Mouse (Mus musculus): Measurements from ENCODE around the gene Garem2.

GRCm38 (mm10) chr5:30131246-30131645 is 26.3 kb downstream of the Garem2 start:
- TF ChIP-seq CTCF (IDR thresholded peaks at IDR 0.05; ENCODE audit: insufficient read depth, low read length) (no peak), POLR2A (IDR thresholded peaks at IDR 0.05; ENCODE audit: borderline replicate concordance, extremely low read depth, low read depth, low read length) (no peak)
